Mouse (Mus musculus) inflammation-experienced regulatory T-cells, adult 6 months (primary cell): Measurements from ENCODE around the gene Sdc3. TPM values are rescaled to one million over a fixed set of nuclear protein-coding genes. Genes with fewer than 3 reads are reported as not detected.

ENCODE experiments used
- ATAC-seq: one replicate; pipeline ENCODE4 v1.8.0; 2017
- polyA plus RNA-seq, 3 experiments: library from polyadenylated mRNA; unstranded; fragments of 100-300 nt; shearing (Covaris generic); gene quantifications; one replicate each; pipeline ENCODE4 v1.2.1; 2017

Gene Sdc3
- polyA plus RNA-seq, 3 experiments from 2014 or later = 0.36 to 0.78 (median 0.75) TPM

DNA sequence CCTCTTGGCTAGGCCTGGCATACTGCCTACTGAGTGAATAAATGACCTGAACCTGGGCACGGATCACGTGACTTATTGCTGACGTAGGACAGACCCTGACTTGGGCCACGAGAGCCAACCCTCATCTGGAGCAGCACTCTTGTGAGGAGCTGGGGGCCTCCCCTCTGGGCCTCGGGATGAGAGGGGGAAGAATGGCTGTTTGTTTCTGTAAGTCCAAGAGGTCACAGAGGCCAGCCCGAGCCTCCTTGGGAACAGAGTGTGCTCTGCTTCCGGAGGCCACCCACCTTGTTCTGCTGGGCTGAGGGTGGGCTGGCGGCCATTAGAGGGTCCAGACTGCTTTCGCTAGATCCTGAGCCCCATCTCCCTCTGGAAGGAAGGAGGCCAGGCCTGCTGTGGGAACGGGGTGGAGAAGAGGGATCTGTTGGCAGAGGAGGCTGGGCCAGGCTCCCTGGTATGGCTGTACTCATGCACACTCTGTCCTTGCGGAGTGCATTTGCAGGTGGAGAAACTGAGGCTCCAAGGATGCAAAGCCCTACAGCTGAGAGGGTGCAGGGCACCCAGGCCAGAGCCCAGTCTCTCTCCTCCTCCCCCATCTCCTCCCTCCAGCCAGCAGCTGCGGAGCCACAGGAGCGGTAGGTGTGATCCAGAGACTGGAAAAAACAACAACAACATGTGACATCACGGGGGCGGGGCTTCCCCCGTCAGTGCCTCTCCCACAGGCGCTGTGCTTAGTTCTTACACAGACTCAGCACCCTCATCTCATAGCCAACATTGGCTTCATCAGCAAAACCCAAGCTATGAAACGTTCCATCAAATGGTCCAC, 36.7 kb downstream of the Sdc3 start:
- ATAC-seq = no peak

- no peak for ATAC-seq
Measured at GRCm38 (mm10) chr4:130834122-130834521, 41.8 kb downstream of the Sdc3 start.

DNA sequence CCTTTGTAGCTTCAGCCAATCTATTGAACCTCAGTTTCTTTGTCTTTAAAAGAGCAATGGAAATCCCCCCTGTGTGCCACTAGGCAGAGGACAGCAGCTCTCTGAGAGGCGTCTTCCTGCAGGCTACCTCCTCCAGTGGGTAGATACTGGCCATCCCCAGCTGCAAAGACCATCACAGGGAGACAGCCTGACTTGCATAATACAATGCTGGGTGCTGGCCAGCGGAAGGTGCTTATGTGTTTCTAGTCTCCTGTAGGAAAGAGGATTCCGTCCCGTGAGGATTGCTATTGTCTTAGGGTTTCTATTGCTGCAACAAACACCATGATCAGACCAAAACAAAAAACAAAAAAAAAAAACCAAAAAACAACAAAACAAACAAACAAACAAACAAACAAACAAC, 43.2 kb downstream of the Sdc3 start:
- no peak for ATAC-seq

- no peak for ATAC-seq
Measured at GRCm38 (mm10) chr4:130836281-130837061, 44.1 kb downstream of the Sdc3 start.

DNA sequence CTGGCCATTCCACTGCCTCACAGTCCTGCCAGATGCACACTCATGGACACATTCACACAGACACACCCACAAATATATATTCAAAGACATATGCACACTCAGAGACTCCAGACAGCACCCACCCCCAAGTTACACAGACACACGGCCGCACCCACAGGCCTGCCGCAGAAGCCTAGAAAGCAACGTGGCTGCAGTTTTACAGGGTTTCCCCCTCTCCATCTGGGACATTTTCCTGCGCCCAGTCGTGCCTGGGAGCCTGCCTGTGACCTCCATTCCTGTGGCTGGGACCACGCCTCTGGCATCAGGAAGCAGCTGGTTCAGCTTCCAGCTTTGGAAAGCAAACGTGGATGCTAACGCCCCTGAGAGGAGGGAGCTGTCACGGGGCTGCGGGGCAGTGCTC, 46.2 kb downstream of the Sdc3 start:
- no peak for ATAC-seq

GRCm38 (mm10) chr4:130841107-130841840, 48.9 kb downstream of the Sdc3 start:
- ATAC-seq = no peak

- no peak for ATAC-seq
Measured at GRCm38 (mm10) chr4:130848814-130849213, 56.5 kb downstream of the Sdc3 start.

DNA sequence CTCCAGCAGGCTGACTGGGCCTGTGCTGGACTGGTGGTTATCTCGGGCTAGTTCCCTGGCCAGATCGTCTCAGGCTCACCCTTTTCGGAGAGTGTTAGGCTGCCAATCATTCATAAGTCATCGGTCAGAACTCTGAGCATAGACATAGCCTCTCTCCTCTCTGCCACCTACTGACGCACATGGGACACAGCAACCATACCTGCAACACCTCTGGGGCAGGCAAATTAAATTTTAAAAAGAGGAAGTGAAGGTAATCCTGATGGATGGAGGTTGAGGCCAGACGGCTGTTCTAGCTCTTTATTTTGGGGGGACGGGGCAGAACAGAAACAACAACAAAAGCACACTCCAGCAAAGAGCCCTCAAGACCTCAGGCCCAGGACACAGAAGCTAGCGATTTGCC, 65.3 kb downstream of the Sdc3 start:
- ATAC-seq = no peak

- no peak for ATAC-seq
Measured at GRCm38 (mm10) chr4:130858880-130859279, 66.5 kb downstream of the Sdc3 start.

- ATAC-seq = no peak
Measured at GRCm38 (mm10) chr4:130859467-130859866, 67.1 kb downstream of the Sdc3 start.

- no peak for ATAC-seq
Measured at GRCm38 (mm10) chr4:130860902-130861652, 68.7 kb downstream of the Sdc3 start.

GRCm38 (mm10) chr4:130861653-130862208, 69.4 kb downstream of the Sdc3 start:
- no peak for ATAC-seq

DNA sequence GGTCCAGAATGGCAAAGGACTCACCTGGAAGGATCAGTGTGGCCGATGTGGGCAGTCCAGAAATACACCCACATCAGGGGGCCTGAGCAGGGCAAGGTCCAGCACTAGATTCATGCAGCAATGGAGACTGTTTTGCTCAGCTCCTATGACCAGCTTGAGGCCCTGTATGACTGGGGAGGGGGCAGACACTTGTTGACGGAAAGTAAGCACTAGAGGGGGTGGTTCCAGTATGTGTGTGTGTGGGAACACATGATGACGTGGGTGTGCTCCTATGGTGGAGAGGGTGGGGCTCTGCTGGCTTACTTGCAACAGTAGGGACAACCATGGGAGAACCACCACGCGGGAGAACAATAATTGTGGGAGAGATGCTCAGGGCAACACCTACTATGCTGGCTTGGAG, 70.2 kb downstream of the Sdc3 start:
- no peak for ATAC-seq

DNA sequence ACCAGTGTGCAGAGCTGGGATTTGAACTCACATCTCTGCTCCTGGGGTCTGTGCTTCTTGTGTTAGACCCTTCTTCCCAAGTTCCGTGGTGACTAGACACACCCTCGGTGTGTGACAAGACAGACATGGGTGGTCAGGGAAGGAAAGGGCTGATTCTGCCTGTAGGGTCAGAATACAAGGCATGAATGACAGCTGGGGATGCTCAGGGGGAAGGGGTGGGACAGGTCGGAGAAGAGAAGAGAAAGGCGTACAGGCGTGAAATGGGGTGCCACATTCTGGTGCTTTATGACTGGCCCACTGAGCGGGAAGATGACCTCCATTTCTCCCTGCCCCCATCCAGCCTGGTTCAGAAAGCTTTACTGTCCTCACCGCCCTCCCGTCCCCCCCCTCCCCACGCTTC, 73.1 kb downstream of the Sdc3 start:
- no peak for ATAC-seq

GRCm38 (mm10) chr4:130865901-130866371, 73.6 kb downstream of the Sdc3 start:
- ATAC-seq = no peak

DNA sequence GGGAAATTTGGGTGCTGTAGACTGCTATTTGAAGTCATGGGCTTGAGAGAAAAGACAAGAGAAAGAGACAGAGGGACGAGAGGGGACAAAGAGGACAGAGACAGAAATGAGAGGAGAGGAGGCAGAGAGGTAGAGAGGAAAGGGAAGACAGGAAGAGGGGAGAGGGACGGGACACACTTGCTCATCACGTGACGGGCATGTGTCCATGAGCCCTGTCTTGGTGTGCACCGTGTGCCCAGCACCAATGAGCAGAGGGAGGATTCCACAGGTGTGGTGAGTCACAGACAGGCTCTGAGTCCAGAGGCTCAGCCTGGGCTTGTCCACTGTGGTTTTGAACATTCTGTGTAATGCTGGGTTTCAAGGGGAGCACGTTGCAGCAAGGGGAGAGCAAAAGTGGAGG, 75.6 kb downstream of the Sdc3 start:
- ATAC-seq = no peak

GRCm38 (mm10) chr4:130868803-130869202, 76.5 kb downstream of the Sdc3 start:
- no peak for ATAC-seq

- no peak for ATAC-seq
Measured at GRCm38 (mm10) chr4:130872414-130872813, 80.1 kb downstream of the Sdc3 start.

DNA sequence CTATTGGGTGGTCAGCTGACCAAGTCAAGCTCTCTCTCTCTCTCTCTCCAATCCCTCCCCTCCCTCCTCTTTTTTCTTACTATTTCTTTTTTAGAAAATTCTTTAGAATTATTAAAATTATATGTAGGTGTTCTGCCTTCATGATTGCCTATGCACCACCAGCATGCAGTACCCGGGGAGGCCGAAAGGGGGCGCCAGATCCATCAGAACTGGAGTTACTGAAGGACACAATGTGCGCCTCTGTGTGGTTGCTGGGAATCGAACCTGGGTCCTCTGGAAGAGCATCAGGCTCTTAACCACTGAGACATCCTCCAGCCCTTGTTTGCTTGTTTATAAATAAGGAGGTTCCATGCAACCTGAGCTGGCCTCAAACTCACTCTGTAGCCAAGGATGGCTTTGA, 81.1 kb downstream of the Sdc3 start:
- ATAC-seq = no peak

DNA sequence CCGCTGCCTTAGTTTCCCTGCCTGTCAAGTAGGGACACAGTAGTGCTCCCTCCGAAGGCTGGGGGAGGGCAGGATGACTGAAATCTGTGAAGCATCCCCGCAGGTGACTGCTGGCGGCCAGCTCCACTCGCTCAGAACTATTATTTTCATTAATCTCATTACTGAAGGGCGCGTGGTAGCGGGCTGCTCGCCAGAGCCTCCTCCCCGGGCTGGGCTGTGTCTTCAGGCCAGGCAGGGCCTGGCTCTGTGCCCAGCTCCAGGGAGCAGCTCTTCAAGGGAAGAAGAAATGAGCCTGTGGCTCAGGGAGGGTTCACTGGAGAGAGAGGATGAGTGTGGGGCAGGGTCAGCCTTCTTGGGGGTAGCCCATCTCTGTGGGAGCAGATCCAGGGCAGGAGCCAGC, 82.3 kb downstream of the Sdc3 start:
- ATAC-seq = no peak
